ENCODE assay signal across 13 mouse cellular contexts in genomic region chr11:108997816-108998215, GRCm38 (mm10).
A peak's percentile ranks its signal among the peaks of the same experiment; 100 is the strongest.
DNase-seq lines count a peak whose midpoint lies in the region; ATAC-seq and TF ChIP-seq lines count a peak whose summit lies in the region.
"Had no signal": no experiment of that assay in that cellular context is flagged by ENCODE, and none has a peak within 500 bp of the region (broad histone marks: within the 10 kb centered on the region; RNA-seq: fewer than 3 reads in every experiment).

No protein-coding gene starts in this region.

- peak; percentile 25 for ATAC-seq in lung, postnatal 0 days
- no peak for ATAC-seq in forebrain, embryonic 14.5 days
- ATAC-seq: forebrain, postnatal 0 days had no signal

- no peaks in the 10 kb centered on the region for H3K4me1 ChIP-seq in lung, postnatal 0 days (ENCODE audit: insufficient read depth, low read depth, low read length)
- H3K4me1 ChIP-seq in forebrain, embryonic 14.5 days (ENCODE audit: control insufficient read depth, insufficient read depth, low read length) = no peaks in the 10 kb centered on the region
- H3K4me1 ChIP-seq: hindbrain, embryonic 15.5 days; stomach, embryonic 15.5 days had no signal

- no peak overlapping the region for H3K9ac ChIP-seq in lung, postnatal 0 days (replicated peaks; ENCODE audit: low read depth)
- no peak overlapping the region for H3K9ac ChIP-seq in forebrain, embryonic 14.5 days (ENCODE audit: low read length)
- H3K9ac ChIP-seq: forebrain, postnatal 0 days; hindbrain, embryonic 15.5 days; stomach, embryonic 15.5 days had no signal

- 79% methylated on average over 3 of the region's 3 CpGs for WGBS in lung, postnatal 0 days
- 98% methylated on average over 3 of the region's 3 CpGs for WGBS in forebrain, embryonic 14.5 days

- DNase-seq in adrenal gland, adult 2 months = peak; percentile 42
- no peak for DNase-seq in adrenal gland, postnatal 25 days
- DNase-seq in urinary bladder, postnatal 14 days (ENCODE audit: low spot score) = peak; percentile 58
- no peak for DNase-seq in urinary bladder, postnatal 25 days (ENCODE audit: low spot score)
- DNase-seq in lung, postnatal 0 days (ENCODE audit: low spot score) = peak; percentile 41
- DNase-seq in forebrain, embryonic 14.5 days (ENCODE audit: low spot score) = no peak
- DNase-seq in left cerebral cortex, adult 8-10 months (ENCODE audit: low spot score in 2 of 2) = no peak
- DNase-seq in left cerebral cortex, adult 18-20 months (ENCODE audit: low spot score in 2 of 2) = no peak
- DNase-seq: forebrain, postnatal 0 days; left cerebral cortex, postnatal 4 days; midbrain, embryonic 14.5 days had no signal

- no peaks in the 10 kb centered on the region for H3K27me3 ChIP-seq in lung, postnatal 0 days (replicated peaks; ENCODE audit: insufficient read depth, low read length)
- H3K27me3 ChIP-seq in forebrain, embryonic 14.5 days (replicated peaks; ENCODE audit: control insufficient read depth, insufficient read depth, low read length) = no peaks in the 10 kb centered on the region
- H3K27me3 ChIP-seq: hindbrain, embryonic 15.5 days; stomach, embryonic 15.5 days had no signal

- no peak overlapping the region for H3K27ac ChIP-seq in lung, postnatal 0 days (ENCODE audit: low read length)
- no peak overlapping the region for H3K27ac ChIP-seq in forebrain, embryonic 14.5 days (ENCODE audit: low read depth, low read length)
- H3K27ac ChIP-seq: hindbrain, embryonic 15.5 days; stomach, embryonic 15.5 days had no signal

- no peaks in the 10 kb centered on the region for H3K36me3 ChIP-seq in lung, postnatal 0 days (ENCODE audit: insufficient read depth, low read length)
- H3K36me3 ChIP-seq in forebrain, embryonic 14.5 days (ENCODE audit: control insufficient read depth, insufficient read depth, low read length) = no peaks in the 10 kb centered on the region
- H3K36me3 ChIP-seq: hindbrain, embryonic 15.5 days; stomach, embryonic 15.5 days had no signal

- no peaks in the 10 kb centered on the region; the same call in 1 of the 2 replicates for H3K9me3 ChIP-seq in lung, postnatal 0 days (ENCODE audit: low read length)
- H3K9me3 ChIP-seq in forebrain, embryonic 14.5 days (replicated peaks; ENCODE audit: control insufficient read depth, low read length) = no peaks in the 10 kb centered on the region
- H3K9me3 ChIP-seq: stomach, embryonic 15.5 days had no signal

- no peak for TF ChIP-seq CTCF in lung, postnatal 0 days (IDR thresholded peaks at IDR 0.05)

- H3K4me2 ChIP-seq in lung, postnatal 0 days (replicated peaks; ENCODE audit: low read depth, low read length) = no peak overlapping the region
- H3K4me2 ChIP-seq in forebrain, embryonic 14.5 days (ENCODE audit: low read length) = no peak overlapping the region
- H3K4me2 ChIP-seq: hindbrain, embryonic 15.5 days; stomach, embryonic 15.5 days had no signal

- TF ChIP-seq EP300 in lung, postnatal 0 days (IDR thresholded peaks at IDR 0.05) = no peak

- H3K4me3 ChIP-seq in lung, postnatal 0 days (ENCODE audit: low read depth, low read length) = no peak overlapping the region
- no peak overlapping the region for H3K4me3 ChIP-seq in forebrain, embryonic 14.5 days (ENCODE audit: low read depth, low read length)
- H3K4me3 ChIP-seq: hindbrain, embryonic 15.5 days; stomach, embryonic 15.5 days had no signal

Comparison
In these comparisons a context has a peak if more than half of its experiments do, and no peak if none do; other contexts are left out.
1. DNase-seq: peak in adrenal gland, adult 2 months (single experiment), urinary bladder, postnatal 14 days (single experiment) and lung, postnatal 0 days (single experiment); none in adrenal gland, postnatal 25 days (single experiment), urinary bladder, postnatal 25 days (single experiment), forebrain, embryonic 14.5 days (single experiment), left cerebral cortex, adult 8-10 months (0 of 2) and left cerebral cortex, adult 18-20 months (0 of 2).